Mouse (Mus musculus) G1E (cell line): ENCODE results near the gene Sh3pxd2a. TPM values are rescaled to one million over a fixed set of nuclear protein-coding genes. Genes with fewer than 3 reads are reported as not detected.

ENCODE experiments used
- ATAC-seq: 2 replicates; pipeline ENCODE4 v1.8.0; 2016; ENCODE audit warnings: mild to moderate bottlenecking; ENCODE audit not compliant: insufficient number of reproducible peaks, poor library complexity, low FRiP score, severe bottlenecking; ENCODE audit errors: extremely low read depth
- DNase-seq: peaks from one replicate; pipeline ENCODE4 v3.0.0; 2012; ENCODE audit warnings: low spot score
- H3K27me3 ChIP-seq: 2 replicates; pipeline ENCODE4 v1.6.1; 2012; ENCODE audit warnings: mild to moderate bottlenecking, low read length, inconsistent platforms; ENCODE audit not compliant: insufficient read depth
- H3K36me3 ChIP-seq: replicated peaks from 2 replicates; pipeline ENCODE3; 2012; ENCODE audit warnings: mild to moderate bottlenecking, inconsistent platforms
- H3K4me1 ChIP-seq: 2 replicates; pipeline ENCODE4 v1.6.1; 2012; ENCODE audit warnings: low read depth, low read length, inconsistent platforms, mixed read lengths; ENCODE audit not compliant: insufficient read depth
- H3K4me3 ChIP-seq: 2 replicates; pipeline ENCODE4 v1.5.1; 2012; ENCODE audit warnings: low read depth, mild to moderate bottlenecking, inconsistent platforms, low read length, moderate library complexity, mixed read lengths
- H3K9me3 ChIP-seq: replicated peaks from 2 replicates; pipeline ENCODE4 v1.6.1; 2012; ENCODE audit warnings: inconsistent platforms
- CTCF ChIP-seq: IDR thresholded peaks from 2 replicates; pipeline ENCODE4 v1.5.1; 2012; ENCODE audit warnings: low read depth, low read length, inconsistent platforms, mixed read lengths
- GATA1 ChIP-seq: IDR thresholded peaks from 2 replicates; pipeline ENCODE4 v1.6.1; 2012; ENCODE audit warnings: borderline replicate concordance, low read length, inconsistent platforms, mixed read lengths
- GATA2 ChIP-seq: IDR thresholded peaks from 2 replicates; pipeline ENCODE4 v1.6.1; 2012; ENCODE audit warnings: low read depth, low read length, inconsistent platforms, borderline replicate concordance
- POLR2AphosphoS5 ChIP-seq: IDR thresholded peaks from 2 replicates; pipeline ENCODE4 v1.6.1; 2012; ENCODE audit warnings: low read depth, low read length, inconsistent platforms; ENCODE audit not compliant: insufficient replicate concordance
- TAL1 ChIP-seq: conservative IDR thresholded peaks from 2 replicates; pipeline ENCODE4 v1.6.1; 2012; ENCODE audit warnings: low read depth, low read length, inconsistent platforms, mixed read lengths
- polyA plus RNA-seq: library from polyadenylated mRNA; stranded (reverse); fragments of >175 nt; gene quantifications from 2 replicates; pipeline ENCODE4 v1.2.3, GENCODE M21; 2012
- total RNA-seq, 2 experiments: library from RNA; stranded (forward) in 1 of 2; stranded (reverse) in 1 of 2; fragments of 200-1000 nt in 1 of 2; fragments of >200 nt in 1 of 2; fragmentation: Nextera tagmentation in 1 of 2; gene quantifications; 2 replicates each; pipeline ENCODE4 v1.2.3; 2014 to 2017

The Sh3pxd2a gene
- total and polyA plus RNA-seq, 3 experiments, result 0.16 TPM; not detected in 2

DNA sequence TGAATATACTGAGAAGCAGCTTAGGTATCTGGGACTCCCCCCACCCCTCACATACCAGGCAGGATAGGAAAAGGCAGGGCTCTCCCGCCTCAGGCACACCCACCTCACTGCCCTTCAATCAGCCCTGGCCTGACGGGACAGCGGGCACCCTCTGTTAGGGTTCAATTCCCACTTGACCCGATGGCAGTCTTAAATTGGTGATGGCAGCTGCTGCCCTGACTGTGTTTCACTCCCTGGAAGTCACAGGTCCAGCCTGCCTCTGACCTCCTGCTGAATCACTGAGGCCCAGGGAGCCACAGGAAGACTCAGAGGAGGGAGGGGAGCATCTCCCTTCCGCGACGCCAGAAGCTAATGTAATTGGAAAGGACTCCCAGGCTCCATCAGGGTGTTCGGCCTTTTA lies 117.6 kb downstream of the Sh3pxd2a start:
- no peaks in the 10 kb centered on the region for H3K9me3 ChIP-seq
- no peak overlapping the region for H3K4me3 ChIP-seq
- no peak for ATAC-seq
- TF ChIP-seq TAL1 (no peak), CTCF (no peak), GATA1 (no peak), POLR2AphosphoS5 (no peak)
- peaks cover 8% of the 10 kb centered on the region; the same call in 1 of the 2 replicates for H3K27me3 ChIP-seq
- H3K36me3 ChIP-seq, result no peaks in the 10 kb centered on the region
- DNase-seq, result no peak
- no peaks in the 10 kb centered on the region for H3K4me1 ChIP-seq

DNA sequence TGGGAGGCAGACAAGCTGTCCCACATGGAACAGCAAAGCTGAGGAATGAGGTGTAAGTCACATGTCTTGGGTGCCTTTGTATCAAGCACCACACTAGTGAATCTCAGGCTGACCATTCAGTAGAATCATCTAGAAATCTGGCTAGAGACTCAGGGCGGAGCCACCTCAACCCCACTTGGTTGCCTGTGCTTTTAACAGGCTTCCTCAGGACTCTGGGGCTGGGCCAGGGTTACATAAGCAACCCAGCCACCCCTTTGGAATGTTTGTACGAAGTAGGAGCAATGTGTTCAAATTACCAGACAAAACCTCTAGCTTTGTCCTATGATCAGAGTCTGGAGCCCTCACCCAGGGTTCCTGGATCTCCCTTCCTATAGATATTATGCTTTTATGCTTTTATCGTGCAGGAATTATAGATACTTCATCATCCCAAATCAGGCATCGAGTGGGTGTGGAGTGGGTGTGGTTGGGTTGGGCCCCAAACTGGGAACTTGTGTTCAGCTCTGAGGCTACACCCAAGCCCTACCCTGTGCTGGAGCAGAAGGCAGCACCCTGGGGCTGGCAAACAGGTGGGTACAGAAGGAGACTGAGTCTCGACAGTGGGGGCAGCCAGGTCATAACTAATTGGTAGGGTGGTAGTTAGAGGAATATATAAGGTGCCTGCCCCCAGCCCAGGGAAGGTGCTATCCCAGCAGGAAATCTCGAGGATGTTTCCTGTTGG lies 118.2 kb downstream of the Sh3pxd2a start:
- ATAC-seq, result no peak
- H3K4me3 ChIP-seq, result no peak overlapping the region
- no peak for TF ChIP-seq GATA2
- TF ChIP-seq CTCF, result no peak
- TF ChIP-seq TAL1, result no peak
- TF ChIP-seq POLR2AphosphoS5, result no peak
- no peak for TF ChIP-seq GATA1
- H3K4me1 ChIP-seq, result no peaks in the 10 kb centered on the region
- peaks cover 8% of the 10 kb centered on the region; the same call in 1 of the 2 replicates for H3K27me3 ChIP-seq
- H3K36me3 ChIP-seq, result no peaks in the 10 kb centered on the region
- no peaks in the 10 kb centered on the region for H3K9me3 ChIP-seq
- no peak for DNase-seq

- TF ChIP-seq TAL1 (no peak), GATA1 (no peak), CTCF (no peak), POLR2AphosphoS5 (no peak), GATA2 (no peak)
- no peaks in the 10 kb centered on the region for H3K4me1 ChIP-seq
- peaks cover 6% of the 10 kb centered on the region; the same call in 1 of the 2 replicates for H3K27me3 ChIP-seq
- ATAC-seq (no peak), DNase-seq (no peak)
- H3K36me3 ChIP-seq, result no peaks in the 10 kb centered on the region
- H3K4me3 ChIP-seq, result no peak overlapping the region
- H3K9me3 ChIP-seq, result no peaks in the 10 kb centered on the region
These were observed 120.8 kb downstream of the Sh3pxd2a start for GRCm38 (mm10) chr19:47343422-47343821.

- TF ChIP-seq GATA2, result no peak
- no peak for TF ChIP-seq GATA1
- no peak for TF ChIP-seq TAL1
- TF ChIP-seq POLR2AphosphoS5, result no peak
- peak; percentile 82 for TF ChIP-seq CTCF
- DNase-seq (peak; percentile 20), ATAC-seq (no peak)
- H3K36me3 ChIP-seq, result no peaks in the 10 kb centered on the region
- H3K9me3 ChIP-seq, result no peaks in the 10 kb centered on the region
- no peaks in the 10 kb centered on the region for H3K4me1 ChIP-seq
- peaks cover 10% of the 10 kb centered on the region; the same call in 1 of the 2 replicates for H3K27me3 ChIP-seq
- no peak overlapping the region for H3K4me3 ChIP-seq
These were observed 125.0 kb downstream of the Sh3pxd2a start for GRCm38 (mm10) chr19:47339165-47339564.

DNA sequence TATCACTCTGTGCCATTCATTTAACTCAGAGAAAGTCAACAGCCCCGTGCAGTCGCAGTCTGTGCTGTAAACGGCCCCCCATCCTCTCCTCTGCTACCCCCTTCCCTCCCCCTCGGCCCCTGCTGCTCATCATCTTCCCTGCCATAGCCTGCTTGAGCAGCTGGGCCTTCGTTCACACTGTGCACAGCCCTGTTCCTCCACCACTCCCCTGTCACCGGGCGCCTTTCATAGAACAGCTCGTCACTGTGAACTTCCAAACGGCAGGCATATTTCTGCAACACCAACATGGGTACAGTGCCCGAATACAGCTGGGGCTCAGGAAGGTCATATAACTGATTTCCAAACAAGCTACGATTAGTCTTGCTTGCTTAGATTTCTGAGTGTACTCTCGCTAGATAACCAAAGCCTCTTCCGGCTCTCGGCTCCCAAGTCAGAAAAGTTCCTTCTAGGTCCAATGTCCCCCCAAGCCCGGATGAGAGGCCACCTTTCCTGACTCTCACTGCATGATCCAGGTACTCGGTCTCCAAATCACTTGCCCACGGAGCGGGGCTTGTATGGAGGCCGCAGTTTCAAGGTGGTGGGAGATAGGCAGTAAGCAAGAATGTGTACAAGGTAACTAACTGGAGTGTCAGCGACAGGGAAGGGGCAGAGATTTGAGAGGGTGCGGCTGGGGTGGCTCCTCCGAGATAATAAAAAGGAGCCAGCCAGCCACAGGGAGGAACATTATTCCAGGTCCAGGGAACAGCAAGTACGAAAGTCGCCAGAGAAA lies 125.6 kb downstream of the Sh3pxd2a start:
- TF ChIP-seq GATA1 (no peak), TAL1 (no peak), GATA2 (no peak), POLR2AphosphoS5 (no peak), CTCF (no peak)
- DNase-seq (no peak), ATAC-seq (no peak)
- H3K36me3 ChIP-seq, result no peaks in the 10 kb centered on the region
- no peak overlapping the region for H3K4me3 ChIP-seq
- no peaks in the 10 kb centered on the region for H3K9me3 ChIP-seq
- no peaks in the 10 kb centered on the region for H3K4me1 ChIP-seq
- H3K27me3 ChIP-seq, result peaks cover 10% of the 10 kb centered on the region; the same call in 1 of the 2 replicates

GRCm38 (mm10) chr19:47337743-47338142 lies 126.5 kb downstream of the Sh3pxd2a start:
- H3K27me3 ChIP-seq, result peaks cover 6% of the 10 kb centered on the region; the same call in 1 of the 2 replicates
- DNase-seq, result no peak
- no peaks in the 10 kb centered on the region for H3K9me3 ChIP-seq
- no peak for ATAC-seq
- H3K4me1 ChIP-seq, result no peaks in the 10 kb centered on the region
- H3K36me3 ChIP-seq, result no peaks in the 10 kb centered on the region
- H3K4me3 ChIP-seq, result no peak overlapping the region
- TF ChIP-seq GATA1 (no peak), CTCF (peak; percentile 72)
